Mouse (Mus musculus) megakaryocyte progenitor cell, adult 5-6 weeks (primary cell): Measurements from ENCODE around the gene Tbc1d9. TPM values are rescaled to one million over a fixed set of nuclear protein-coding genes. Genes with fewer than 3 reads are reported as not detected.
"Not testable (repeated sequence)": the region's sequence is repeated elsewhere in the genome, so short reads cannot be mapped to it uniquely, and the experiment has no call there.

Experiments used
- ATAC-seq: replicated peaks from 2 replicates; pipeline ENCODE4 v1.8.0; 2016; ENCODE audit warnings: mild to moderate bottlenecking, moderate TSS enrichment, inconsistent platforms; ENCODE audit not compliant: poor library complexity
- total RNA-seq, 2 experiments: library from RNA; stranded (forward) in 1 of 2; stranded (reverse) in 1 of 2; fragments of 157-497, 149-512 nt in 1 of 2; fragments of 200-1000 nt in 1 of 2; gene quantifications; 2 replicates each; pipeline versions ENCODE4 v1.2.3 to v1.2.4; 2015 to 2017

Gene Tbc1d9
- total RNA-seq, 2 experiments from 2014 or later: 0.42 to 1.3 TPM

GRCm38 (mm10) chr8:83315084-83315483 is 149.9 kb downstream of the Tbc1d9 start:
- ATAC-seq: not testable (repeated sequence)

- no peak for ATAC-seq
Measured at GRCm38 (mm10) chr8:83315691-83316090, 150.5 kb downstream of the Tbc1d9 start.

- ATAC-seq: no peak
Measured at GRCm38 (mm10) chr8:83320543-83320942, 155.4 kb downstream of the Tbc1d9 start.

- no peak for ATAC-seq
Measured at GRCm38 (mm10) chr8:83322374-83322773, 157.2 kb downstream of the Tbc1d9 start.

Other genes with a start within 250 kb of the Tbc1d9 start
- 0.12 TPM in 1 of 2 replicates, not detected in the other for gene Gm10645, start 818 bp downstream of the Tbc1d9 start, total RNA-seq (2015)
- gene Gm10645, start 818 bp downstream of the Tbc1d9 start, total RNA-seq (2017): not detected in 2 replicates
- not detected in 2 replicates for gene Ucp1, start 125.0 kb downstream of the Tbc1d9 start, total RNA-seq (2015)
- not detected in 2 replicates for gene Ucp1, start 125.0 kb downstream of the Tbc1d9 start, total RNA-seq (2017)
- gene Elmod2, start 167.1 kb downstream of the Tbc1d9 start, total RNA-seq (2015): 12.6 and 13.5 TPM in 2 replicates
- gene Elmod2, start 167.1 kb downstream of the Tbc1d9 start, total RNA-seq (2017): 18.4 and 29.3 TPM in 2 replicates
- gene Mgat4d, start 183.1 kb downstream of the Tbc1d9 start, total RNA-seq (2015): not detected in 2 replicates
- gene Mgat4d, start 183.1 kb downstream of the Tbc1d9 start, total RNA-seq (2017): not detected in 2 replicates
- 0.05 TPM in 1 of 2 replicates, not detected in the other for gene Clgn, start 224.5 kb downstream of the Tbc1d9 start, total RNA-seq (2015)
- gene Clgn, start 224.5 kb downstream of the Tbc1d9 start, total RNA-seq (2017): not detected in 2 replicates